Mouse (Mus musculus) left cerebral cortex, adult 9 months (tissue): ENCODE data around the gene Shroom3.

Experiments used
- DNase-seq, 2 experiments: peaks; one replicate each; pipeline ENCODE4 v3.0.0; 2022; ENCODE audit warnings: low spot score in 2 of 2

Shroom3 gene

GRCm38 (mm10) chr5:92751488-92751887 is 68.3 kb downstream of the Shroom3 start:
- no peak for DNase-seq

- peak in 1 of 2 experiments; percentile 14 for DNase-seq
Observed at GRCm38 (mm10) chr5:92755241-92755775, 72.1 kb downstream of the Shroom3 start.

GRCm38 (mm10) chr5:92759156-92759745 is 76.0 kb downstream of the Shroom3 start:
- DNase-seq = no peak

- DNase-seq = no peak
Observed at GRCm38 (mm10) chr5:92760542-92760941, 77.3 kb downstream of the Shroom3 start.

- no peak for DNase-seq
Observed at GRCm38 (mm10) chr5:92761615-92762353, 78.5 kb downstream of the Shroom3 start.

- DNase-seq = no peak
Observed at GRCm38 (mm10) chr5:92762425-92762824, 79.2 kb downstream of the Shroom3 start.

GRCm38 (mm10) chr5:92763546-92763952 is 80.3 kb downstream of the Shroom3 start:
- no peak for DNase-seq

GRCm38 (mm10) chr5:92766301-92766700 is 83.1 kb downstream of the Shroom3 start:
- no peak for DNase-seq

- DNase-seq = no peak
Observed at GRCm38 (mm10) chr5:92767194-92767777, 84.1 kb downstream of the Shroom3 start.

- DNase-seq = no peak
Observed at GRCm38 (mm10) chr5:92767857-92768291, 84.6 kb downstream of the Shroom3 start.

- no peak for DNase-seq
Observed at GRCm38 (mm10) chr5:92773821-92774220, 90.6 kb downstream of the Shroom3 start.

- DNase-seq = peak in 1 of 2 experiments; percentile 28
Observed at GRCm38 (mm10) chr5:92774419-92774818, 91.2 kb downstream of the Shroom3 start.

- no peak for DNase-seq
Observed at GRCm38 (mm10) chr5:92774893-92775292, 91.7 kb downstream of the Shroom3 start.

GRCm38 (mm10) chr5:92778395-92778794 is 95.2 kb downstream of the Shroom3 start:
- DNase-seq = no peak

- DNase-seq = no peak
Observed at GRCm38 (mm10) chr5:92781082-92781481, 97.8 kb downstream of the Shroom3 start.

GRCm38 (mm10) chr5:92784037-92784860 is 101.0 kb downstream of the Shroom3 start:
- DNase-seq = no peak

GRCm38 (mm10) chr5:92785870-92786436 is 102.7 kb downstream of the Shroom3 start:
- no peak for DNase-seq

GRCm38 (mm10) chr5:92788990-92789389 is 105.8 kb downstream of the Shroom3 start:
- DNase-seq = no peak

- DNase-seq = no peak
Observed at GRCm38 (mm10) chr5:92796089-92796990, 113.1 kb downstream of the Shroom3 start.

GRCm38 (mm10) chr5:92797981-92798380 is 114.7 kb downstream of the Shroom3 start:
- no peak for DNase-seq
